Mouse (Mus musculus): ENCODE measurements around the gene Tmem30b. TPM values are rescaled to one million over a fixed set of nuclear protein-coding genes. Genes with fewer than 3 reads are reported as not detected.
"Not testable (repeated sequence)": the region's sequence is repeated elsewhere in the genome, so short reads cannot be mapped to it uniquely, and the experiment has no call there.

Tmem30b gene
- polyA plus RNA-seq, 1 experiment from 2014 or later: 13.6 TPM

DNA sequence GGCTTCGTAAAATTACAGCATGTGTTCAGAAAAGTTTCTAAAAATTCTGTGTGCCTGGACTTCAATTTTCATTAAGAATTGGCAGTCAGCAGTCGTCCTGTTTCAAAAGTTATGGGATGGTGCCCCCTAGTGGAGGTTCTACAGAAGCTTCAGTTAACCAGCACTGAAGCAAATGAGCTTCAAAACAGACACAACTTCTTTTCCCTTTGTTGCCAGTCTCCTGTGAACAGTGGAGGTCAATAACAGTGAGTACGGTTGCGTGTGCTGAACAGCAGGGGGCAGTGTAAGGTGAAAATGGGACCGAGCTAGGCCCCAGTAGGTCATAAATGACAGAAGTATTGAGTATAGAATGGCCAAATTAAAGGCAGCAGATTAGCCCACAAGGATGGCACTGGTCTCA lies 8.0 kb upstream of the Tmem30b start:
- no peak overlapping the region for H3K27ac ChIP-seq
- no peaks in the 10 kb centered on the region for H3K9me3 ChIP-seq
- WGBS: 1% methylated on average over 5 of the region's 5 CpGs
- H3K4me2 ChIP-seq: no peak overlapping the region
- no peak overlapping the region for H3K4me3 ChIP-seq
- peaks cover 8% of the 10 kb centered on the region for H3K27me3 ChIP-seq
- H3K9ac ChIP-seq: no peak overlapping the region
- no peaks in the 10 kb centered on the region for H3K36me3 ChIP-seq
- peaks cover under 1% of the 10 kb centered on the region; the same call in 1 of the 2 replicates for H3K4me1 ChIP-seq
- peak; percentile 48; the same call in 1 of the 2 replicates for ATAC-seq (ENCODE audit: insufficient number of reproducible peaks, insufficient read depth, low FRiP score, low TSS enrichment, low read depth)

GRCm38 (mm10) chr12:73548259-73548658 lies 2.1 kb upstream of the Tmem30b start:
- Histone ChIP-seq H3K9ac (no peak overlapping the region), H3K4me3 (no peak overlapping the region), H3K9me3 (no peaks in the 10 kb centered on the region), H3K27ac (no peak overlapping the region), H3K36me3 (no peaks in the 10 kb centered on the region), H3K4me2 (no peak overlapping the region), H3K4me1 (peaks cover 32% of the 10 kb centered on the region), H3K27me3 (peaks cover 53% of the 10 kb centered on the region)
- 76% methylated on average over 8 of the region's 8 CpGs for whole genome bisulfite sequencing
- ATAC-seq (ENCODE audit: insufficient number of reproducible peaks, insufficient read depth, low FRiP score, low TSS enrichment, low read depth): no peak

- Histone ChIP-seq H3K36me3 (no peaks in the 10 kb centered on the region), H3K27me3 (peaks cover 58% of the 10 kb centered on the region)
- 31% methylated on average over 10 of the region's 10 CpGs for WGBS
These were observed 1.5 kb upstream of the Tmem30b start for GRCm38 (mm10) chr12:73547646-73548045.

GRCm38 (mm10) chr12:73545672-73546085 lies 513 bp downstream of the Tmem30b start:
- H3K4me3 ChIP-seq: peak overlapping the region; percentile 63
- H3K9ac ChIP-seq: peak overlapping the region; percentile 80
- peak overlapping the region; percentile 71 for H3K27ac ChIP-seq
- no peaks in the 10 kb centered on the region for H3K36me3 ChIP-seq
- ATAC-seq (ENCODE audit: insufficient number of reproducible peaks, insufficient read depth, low FRiP score, low TSS enrichment, low read depth): peak; percentile 78
- WGBS: under 1% methylated on average over 55 of the region's 55 CpGs
- H3K27me3 ChIP-seq: peaks cover 56% of the 10 kb centered on the region
- H3K4me1 ChIP-seq: peaks cover 42% of the 10 kb centered on the region
- no peaks in the 10 kb centered on the region for H3K9me3 ChIP-seq
- peak overlapping the region; percentile 77 for H3K4me2 ChIP-seq

More at GRCm38 (mm10) chr12:73547646-73548045, 1.5 kb upstream of the Tmem30b start:
- peaks cover 32% of the 10 kb centered on the region for H3K4me1 ChIP-seq
- H3K27ac ChIP-seq: no peak overlapping the region
- H3K4me3 ChIP-seq: no peak overlapping the region
- no peak overlapping the region for H3K9ac ChIP-seq
- H3K9me3 ChIP-seq: no peaks in the 10 kb centered on the region
- H3K4me2 ChIP-seq: no peak overlapping the region
- no peak for ATAC-seq (ENCODE audit: insufficient number of reproducible peaks, insufficient read depth, low FRiP score, low TSS enrichment, low read depth)

DNA sequence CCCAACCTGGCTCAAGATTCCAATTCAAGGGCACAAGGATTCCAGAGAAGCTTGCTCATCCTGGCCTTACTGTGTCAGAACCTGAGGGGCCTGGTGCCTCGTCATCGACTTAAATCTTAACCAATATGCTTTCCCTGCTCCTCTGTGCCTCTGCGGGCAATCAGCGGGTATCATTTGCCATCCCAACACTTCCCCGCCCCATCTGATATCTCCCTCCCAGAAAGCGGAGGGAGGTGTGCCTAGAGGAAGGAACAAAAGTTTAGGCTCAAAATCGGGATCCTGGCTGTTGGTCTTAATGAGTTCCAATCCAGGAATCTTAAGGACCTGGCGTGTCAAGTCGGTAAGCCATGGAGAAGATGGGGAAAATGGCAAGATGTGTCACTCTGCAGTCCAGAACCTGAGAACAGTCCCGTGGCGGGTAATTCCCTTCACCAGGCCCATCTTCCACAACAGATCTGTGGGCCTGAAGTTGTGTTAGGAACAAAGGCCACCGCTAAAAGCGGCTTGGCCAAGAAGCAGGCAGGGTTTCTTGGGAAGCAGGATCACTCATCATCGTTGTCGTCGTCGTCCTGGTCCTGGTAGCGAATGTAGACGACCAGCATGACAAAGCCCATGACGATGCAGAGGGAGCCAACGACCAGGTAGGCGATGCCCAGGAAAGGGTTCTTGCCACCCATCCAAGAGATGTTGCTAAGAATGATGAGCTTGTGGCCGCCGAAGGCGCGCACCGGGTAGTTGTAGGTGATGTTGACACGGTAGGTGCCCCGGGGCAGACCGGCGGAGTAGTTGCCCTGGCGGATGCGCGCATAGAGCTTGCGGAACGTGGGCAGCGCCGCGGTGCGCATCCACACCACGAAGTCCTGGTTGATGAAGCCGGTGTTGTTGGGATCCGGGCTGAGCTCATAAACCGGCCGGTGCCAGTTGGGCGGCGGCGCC lies 1.2 kb downstream of the Tmem30b start:
- Histone ChIP-seq H3K4me2 (peak overlapping the region; percentile 77), H3K27ac (peak overlapping the region; percentile 71), H3K4me3 (peak overlapping the region; percentile 63), H3K9ac (peak overlapping the region; percentile 80), H3K4me1 (peaks cover 42% of the 10 kb centered on the region), H3K36me3 (no peaks in the 10 kb centered on the region), H3K9me3 (no peaks in the 10 kb centered on the region), H3K27me3 (peaks cover 49% of the 10 kb centered on the region)
- 12% methylated on average over 48 of the region's 48 CpGs for WGBS
- no peak for ATAC-seq (ENCODE audit: insufficient number of reproducible peaks, insufficient read depth, low FRiP score, low TSS enrichment, low read depth)

- no peak overlapping the region for H3K4me2 ChIP-seq
- 59% methylated on average over 5 of the region's 5 CpGs for WGBS
These were observed 3.0 kb downstream of the Tmem30b start for GRCm38 (mm10) chr12:73543191-73543590.

DNA sequence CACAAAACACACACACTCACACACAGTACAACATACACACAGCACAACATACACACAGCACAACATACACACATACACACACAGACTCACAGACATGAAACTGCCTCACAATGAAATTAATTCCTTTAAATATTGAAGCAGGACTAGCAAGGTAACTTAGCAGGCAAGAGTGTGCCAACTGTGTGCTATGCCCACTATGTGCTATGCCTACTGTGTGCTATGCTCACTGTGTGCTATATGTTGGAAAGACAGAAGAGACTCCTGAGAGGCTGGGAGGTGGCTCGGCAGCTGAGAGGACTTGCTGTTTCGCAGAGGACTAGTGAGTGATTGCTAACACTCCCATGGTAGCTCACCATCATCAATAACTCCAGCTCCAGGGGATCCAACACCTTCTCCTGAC lies 5.8 kb downstream of the Tmem30b start:
- Histone ChIP-seq H3K4me2 (no peak overlapping the region), H3K27me3 (peaks cover 17% of the 10 kb centered on the region), H3K9ac (no peak overlapping the region), H3K4me1 (peaks cover 32% of the 10 kb centered on the region), H3K4me3 (no peak overlapping the region), H3K9me3 (no peaks in the 10 kb centered on the region), H3K36me3 (no peaks in the 10 kb centered on the region), H3K27ac (no peak overlapping the region)
- 88% methylated on average over 2 of the region's 2 CpGs for WGBS
- no peak; the same call in 1 of the 2 replicates for ATAC-seq (ENCODE audit: insufficient number of reproducible peaks, insufficient read depth, low FRiP score, low TSS enrichment, low read depth)

More at GRCm38 (mm10) chr12:73543191-73543590, 3.0 kb downstream of the Tmem30b start:
- no peaks in the 10 kb centered on the region for H3K36me3 ChIP-seq
- H3K9ac ChIP-seq: no peak overlapping the region
- peaks cover 43% of the 10 kb centered on the region for H3K27me3 ChIP-seq
- no peak overlapping the region for H3K4me3 ChIP-seq
- ATAC-seq (ENCODE audit: insufficient number of reproducible peaks, insufficient read depth, low FRiP score, low TSS enrichment, low read depth): no peak
- H3K27ac ChIP-seq: no peak overlapping the region
- peaks cover 34% of the 10 kb centered on the region for H3K4me1 ChIP-seq
- H3K9me3 ChIP-seq: no peaks in the 10 kb centered on the region

DNA sequence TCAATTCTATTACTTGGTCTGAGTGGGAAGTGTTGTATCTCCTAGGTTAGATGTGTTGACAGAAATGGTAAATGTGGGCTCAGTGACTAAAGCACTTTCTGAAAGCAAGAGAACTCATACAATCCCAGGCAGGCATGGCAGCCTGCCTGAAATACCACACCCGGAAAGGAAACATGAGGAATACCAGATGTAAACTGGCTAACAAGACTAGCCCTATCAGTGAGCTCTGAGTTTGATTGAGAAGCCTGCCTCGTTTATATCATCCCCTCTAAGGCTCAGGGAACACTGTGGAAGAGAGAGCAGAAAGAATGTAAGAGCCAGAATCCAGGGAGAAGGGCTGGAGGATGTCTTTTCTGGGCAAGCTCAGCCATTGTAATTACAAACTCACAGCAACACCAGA lies 7.0 kb downstream of the Tmem30b start:
- no peak overlapping the region for H3K27ac ChIP-seq
- peaks cover 5% of the 10 kb centered on the region; the same call in 1 of the 2 replicates for H3K27me3 ChIP-seq
- no peaks in the 10 kb centered on the region for H3K36me3 ChIP-seq
- 6% methylated on average over 2 of the region's 2 CpGs for whole genome bisulfite sequencing
- H3K4me3 ChIP-seq: peak overlapping the region; percentile 24
- no peak for ATAC-seq (ENCODE audit: insufficient number of reproducible peaks, insufficient read depth, low FRiP score, low TSS enrichment, low read depth)
- H3K4me1 ChIP-seq: peaks cover 23% of the 10 kb centered on the region
- no peaks in the 10 kb centered on the region for H3K9me3 ChIP-seq
- peak overlapping the region; percentile 18; the same call in 1 of the 2 replicates for H3K4me2 ChIP-seq
- no peak overlapping the region for H3K9ac ChIP-seq

DNA sequence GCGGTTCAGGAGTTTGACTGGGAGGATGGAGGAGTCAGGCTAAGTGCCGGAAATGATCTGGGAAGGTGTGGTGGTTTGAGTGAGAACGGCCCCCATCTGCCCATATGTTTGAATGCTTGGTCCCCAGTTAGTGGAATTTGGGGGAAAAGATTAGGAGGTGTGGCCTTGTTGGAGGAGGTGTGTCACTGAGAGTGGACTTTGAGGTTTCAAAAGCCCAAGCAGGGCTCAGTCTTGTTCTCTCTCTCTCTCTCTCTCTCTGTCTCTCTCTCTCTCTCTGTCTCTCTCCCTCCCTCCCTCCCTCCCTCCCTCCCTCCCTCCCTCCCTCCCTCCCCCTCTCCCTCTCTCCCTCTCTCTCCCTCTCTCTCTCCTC lies 8.1 kb downstream of the Tmem30b start:
- peaks cover 23% of the 10 kb centered on the region for H3K4me1 ChIP-seq
- not testable (repeated sequence) for H3K27me3 ChIP-seq; H3K9me3 ChIP-seq; H3K36me3 ChIP-seq; H3K27ac ChIP-seq; ATAC-seq (ENCODE audit: insufficient number of reproducible peaks, insufficient read depth, low FRiP score, low TSS enrichment, low read depth); H3K4me3 ChIP-seq; H3K9ac ChIP-seq
- 55% methylated on average over 3 of the region's 3 CpGs for WGBS
- peak overlapping the region; percentile 21 for H3K4me2 ChIP-seq

DNA sequence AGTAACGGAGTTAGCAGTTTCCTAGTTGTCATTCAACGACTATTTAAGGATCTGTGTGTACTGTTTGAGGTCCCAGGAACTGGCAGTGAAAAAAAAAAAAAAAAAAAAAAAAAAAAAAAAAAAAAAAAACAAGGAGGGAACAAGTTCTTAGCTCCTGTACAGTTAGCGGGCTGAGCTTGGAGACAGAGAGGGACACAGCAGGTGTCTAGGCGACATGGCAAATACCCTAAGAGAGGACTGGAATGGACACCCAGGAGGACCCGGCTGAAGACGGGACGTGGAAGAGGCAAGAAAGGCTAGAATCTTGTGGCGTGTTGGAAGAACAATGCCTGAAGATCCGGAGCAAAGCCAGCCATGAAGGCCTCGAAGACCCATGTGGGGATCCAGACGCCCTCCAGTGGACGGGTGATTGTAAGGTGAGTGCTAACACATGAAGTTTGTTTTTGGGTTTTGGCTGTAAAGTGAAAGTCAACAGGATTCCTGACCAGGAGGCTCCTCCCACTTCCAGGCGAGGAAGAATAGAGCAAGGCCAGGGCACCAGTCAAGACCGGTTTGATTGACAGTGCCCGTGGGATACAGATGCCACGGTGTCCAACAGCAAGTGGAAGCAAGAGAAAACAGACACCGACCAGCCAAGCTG lies 8.6 kb downstream of the Tmem30b start:
- Histone ChIP-seq H3K4me3 (peak overlapping the region; percentile 9; the same call in 1 of the 2 replicates), H3K27ac (no peak overlapping the region), H3K4me2 (peak overlapping the region; percentile 21), H3K4me1 (peaks cover 23% of the 10 kb centered on the region), H3K27me3 (no peaks in the 10 kb centered on the region), H3K36me3 (no peaks in the 10 kb centered on the region), H3K9me3 (no peaks in the 10 kb centered on the region), H3K9ac (no peak overlapping the region)
- WGBS: 29% methylated on average over 17 of the region's 17 CpGs
- ATAC-seq (ENCODE audit: insufficient number of reproducible peaks, insufficient read depth, low FRiP score, low TSS enrichment, low read depth): no peak

GRCm38 (mm10) chr12:73534591-73534990 lies 11.6 kb downstream of the Tmem30b start:
- H3K4me2 ChIP-seq: no peak overlapping the region
- peaks cover 24% of the 10 kb centered on the region for H3K4me1 ChIP-seq
- no peaks in the 10 kb centered on the region for H3K36me3 ChIP-seq
- H3K27me3 ChIP-seq: peaks cover 4% of the 10 kb centered on the region
- H3K4me3 ChIP-seq: no peak overlapping the region
- 12% methylated on average over 9 of the region's 9 CpGs for WGBS
- H3K27ac ChIP-seq: no peak overlapping the region
- H3K9me3 ChIP-seq: no peaks in the 10 kb centered on the region
- ATAC-seq (ENCODE audit: insufficient number of reproducible peaks, insufficient read depth, low FRiP score, low TSS enrichment, low read depth): no peak
- H3K9ac ChIP-seq: no peak overlapping the region
